Mouse (Mus musculus): ENCODE data around the gene Ksr1.
A peak's percentile ranks its signal among the peaks of the same experiment; 100 is the strongest.

Ksr1 gene

GRCm38 (mm10) chr11:79145283-79146265 is 633 bp downstream of the Ksr1 start:
- peak in 1 of 2 experiments; percentile 32 for DNase-seq (ENCODE audit: low spot score in 2 of 2)

GRCm38 (mm10) chr11:79144741-79145140 is 1.5 kb downstream of the Ksr1 start:
- DNase-seq (ENCODE audit: low spot score in 2 of 2) = no peak

GRCm38 (mm10) chr11:79144043-79144591 is 2.1 kb downstream of the Ksr1 start:
- DNase-seq (ENCODE audit: low spot score in 2 of 2) = no peak

GRCm38 (mm10) chr11:79143322-79143721 is 2.9 kb downstream of the Ksr1 start:
- DNase-seq (ENCODE audit: low spot score in 2 of 2) = no peak

- no peak for DNase-seq (ENCODE audit: low spot score in 2 of 2)
These were observed 3.8 kb downstream of the Ksr1 start for GRCm38 (mm10) chr11:79142381-79142780.

GRCm38 (mm10) chr11:79141235-79142109 is 4.7 kb downstream of the Ksr1 start:
- DNase-seq (ENCODE audit: low spot score in 2 of 2) = no peak

- no peak for DNase-seq (ENCODE audit: low spot score in 2 of 2)
These were observed 5.7 kb downstream of the Ksr1 start for GRCm38 (mm10) chr11:79140511-79140888.

GRCm38 (mm10) chr11:79139878-79140510 is 6.2 kb downstream of the Ksr1 start:
- DNase-seq (ENCODE audit: low spot score in 2 of 2) = no peak

- no peak for DNase-seq (ENCODE audit: low spot score in 2 of 2)
These were observed 7.6 kb downstream of the Ksr1 start for GRCm38 (mm10) chr11:79138621-79139020.

GRCm38 (mm10) chr11:79137245-79137644 is 9.0 kb downstream of the Ksr1 start:
- no peak for DNase-seq (ENCODE audit: low spot score in 2 of 2)

- no peak for DNase-seq (ENCODE audit: low spot score in 2 of 2)
These were observed 10.4 kb downstream of the Ksr1 start for GRCm38 (mm10) chr11:79135685-79136360.

- DNase-seq (ENCODE audit: low spot score in 2 of 2) = no peak
These were observed 11.1 kb downstream of the Ksr1 start for GRCm38 (mm10) chr11:79135105-79135503.

- no peak for DNase-seq (ENCODE audit: low spot score in 2 of 2)
These were observed 11.6 kb downstream of the Ksr1 start for GRCm38 (mm10) chr11:79134416-79135104.

- DNase-seq (ENCODE audit: low spot score in 2 of 2) = no peak
These were observed 12.2 kb downstream of the Ksr1 start for GRCm38 (mm10) chr11:79133961-79134360.

GRCm38 (mm10) chr11:79133051-79133450 is 13.2 kb downstream of the Ksr1 start:
- DNase-seq (ENCODE audit: low spot score in 2 of 2) = no peak

- no peak for DNase-seq (ENCODE audit: low spot score in 2 of 2)
These were observed 14.2 kb downstream of the Ksr1 start for GRCm38 (mm10) chr11:79131949-79132411.

GRCm38 (mm10) chr11:79129388-79130356 is 16.5 kb downstream of the Ksr1 start:
- no peak for DNase-seq (ENCODE audit: low spot score in 2 of 2)

GRCm38 (mm10) chr11:79128233-79128632 is 18.0 kb downstream of the Ksr1 start:
- no peak for DNase-seq (ENCODE audit: low spot score in 2 of 2)

- DNase-seq (ENCODE audit: low spot score in 2 of 2) = no peak
These were observed 19.2 kb downstream of the Ksr1 start for GRCm38 (mm10) chr11:79126963-79127362.
